Mouse (Mus musculus): Measurements from ENCODE around the gene Efcab6. TPM values are rescaled to one million over a fixed set of nuclear protein-coding genes. Genes with fewer than 3 reads are reported as not detected.

Gene Efcab6
- polyA plus RNA-seq, 1 experiment from 2014 or later = 0.26 TPM

DNA sequence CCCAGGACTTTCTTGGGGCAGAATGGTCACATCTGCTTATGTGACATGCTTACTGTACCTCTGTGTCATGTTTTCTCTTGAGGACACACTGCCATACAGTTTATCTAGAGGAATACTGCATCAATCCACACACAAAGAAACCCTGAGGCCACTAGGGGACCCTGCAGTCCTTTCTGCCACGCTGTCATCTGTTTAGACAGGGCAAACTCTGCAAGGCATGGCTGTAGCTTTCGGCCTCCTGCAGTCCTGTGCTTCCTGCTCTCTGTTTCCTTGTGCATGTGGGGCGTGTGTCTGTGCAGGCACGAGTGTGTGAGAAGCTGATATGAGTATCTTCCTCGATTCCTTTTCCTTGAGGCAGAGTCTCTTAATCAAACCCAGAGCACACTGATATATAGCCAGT is 125.5 kb downstream of the Efcab6 start:
- H3K27ac ChIP-seq (ENCODE audit: low read depth, low read length) = no peak overlapping the region
- ATAC-seq (ENCODE audit: low FRiP score) (no peak), DNase-seq (ENCODE audit: low spot score) (peak; percentile 5)
- no peaks in the 10 kb centered on the region for H3K4me1 ChIP-seq (replicated peaks; ENCODE audit: control insufficient read depth, insufficient read depth, low read length)
- H3K4me3 ChIP-seq (ENCODE audit: low read depth, low read length) = no peak overlapping the region
- no peaks in the 10 kb centered on the region for H3K36me3 ChIP-seq (ENCODE audit: control insufficient read depth, insufficient read depth, low read length)
- H3K4me2 ChIP-seq (replicated peaks; ENCODE audit: low read depth, low read length) = no peak overlapping the region
- no peaks in the 10 kb centered on the region for H3K27me3 ChIP-seq (ENCODE audit: control insufficient read depth, insufficient read depth, low read length)
- no peak overlapping the region for H3K9ac ChIP-seq (ENCODE audit: low read depth, low read length)
- 42% methylated on average over 5 of the region's 5 CpGs for WGBS
- no peaks in the 10 kb centered on the region for H3K9me3 ChIP-seq (ENCODE audit: control insufficient read depth, low read length)

DNA sequence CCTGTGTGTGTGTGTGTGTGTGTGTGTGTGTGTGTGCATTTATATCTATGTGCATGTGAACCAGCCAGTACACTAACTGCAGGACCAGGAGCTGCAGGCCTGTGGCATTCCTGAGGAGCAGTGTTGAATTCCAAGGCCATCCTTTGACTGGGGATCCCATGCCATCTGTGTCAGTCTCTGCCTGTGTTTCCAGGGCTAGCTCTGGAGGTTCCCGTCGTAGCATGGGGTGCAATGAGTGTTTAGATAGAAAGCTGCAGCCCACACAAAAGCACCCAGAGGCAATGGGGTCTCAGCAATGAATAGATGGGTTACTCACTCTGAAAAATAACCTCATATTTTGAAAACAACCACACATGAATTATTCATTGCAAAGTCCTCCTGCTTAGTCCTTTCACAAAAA is 126.7 kb downstream of the Efcab6 start:
- no peaks in the 10 kb centered on the region for H3K36me3 ChIP-seq (ENCODE audit: control insufficient read depth, insufficient read depth, low read length)
- H3K27ac ChIP-seq (ENCODE audit: low read depth, low read length) = no peak overlapping the region
- no peak for ATAC-seq (ENCODE audit: low FRiP score)
- no peak overlapping the region for H3K4me3 ChIP-seq (ENCODE audit: low read depth, low read length)
- DNase-seq (ENCODE audit: low spot score) = no peak
- H3K4me1 ChIP-seq (replicated peaks; ENCODE audit: control insufficient read depth, insufficient read depth, low read length) = no peaks in the 10 kb centered on the region
- H3K9me3 ChIP-seq (ENCODE audit: control insufficient read depth, low read length) = no peaks in the 10 kb centered on the region
- H3K4me2 ChIP-seq (replicated peaks; ENCODE audit: low read depth, low read length) = no peak overlapping the region
- H3K27me3 ChIP-seq (ENCODE audit: control insufficient read depth, insufficient read depth, low read length) = no peaks in the 10 kb centered on the region
- no peak overlapping the region for H3K9ac ChIP-seq (ENCODE audit: low read depth, low read length)
- WGBS = 79% methylated on average over 2 of the region's 2 CpGs

DNA sequence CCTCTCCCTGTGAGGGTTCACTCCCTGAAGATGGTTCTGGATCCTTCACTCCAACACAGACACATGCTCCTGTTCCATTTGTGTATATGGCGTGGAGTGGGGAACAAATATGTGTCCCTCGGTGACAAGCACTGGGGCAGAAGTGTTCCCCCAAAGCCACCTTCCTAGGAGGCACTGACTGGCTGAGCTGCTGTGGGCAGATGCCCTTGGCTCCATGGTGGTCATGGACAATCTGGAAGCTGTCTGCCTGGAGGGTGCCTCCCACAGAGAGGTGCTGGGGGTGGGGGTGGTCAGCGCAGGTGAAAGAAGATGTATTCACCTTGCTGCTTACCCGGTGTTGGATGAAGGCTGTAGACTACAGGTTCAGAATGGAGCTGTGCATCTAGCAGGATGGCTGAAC is 128.7 kb downstream of the Efcab6 start:
- no peak overlapping the region for H3K27ac ChIP-seq (ENCODE audit: low read depth, low read length)

DNA sequence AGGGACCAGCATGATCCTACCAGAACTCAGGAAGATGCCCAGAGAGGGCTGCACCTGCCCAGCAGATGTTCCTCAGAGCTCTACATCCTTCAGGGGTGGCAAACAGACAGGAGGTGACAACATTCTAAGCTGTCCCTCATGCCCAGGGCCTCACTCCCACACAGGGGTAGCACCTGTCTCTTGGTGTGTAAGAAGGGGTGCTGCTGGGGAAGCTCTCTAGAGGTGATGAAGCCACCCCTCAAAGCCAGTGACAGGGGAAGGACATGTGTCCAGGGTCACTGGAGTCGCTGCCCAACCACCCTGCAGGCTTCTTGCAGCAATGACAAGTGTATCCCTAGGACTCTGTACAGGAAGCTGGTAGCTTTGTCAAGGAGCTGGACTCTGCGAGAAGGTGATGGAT is 130.4 kb downstream of the Efcab6 start:
- ATAC-seq (ENCODE audit: low FRiP score) = no peak
- Histone ChIP-seq H3K4me1 (replicated peaks; ENCODE audit: control insufficient read depth, insufficient read depth, low read length) (no peaks in the 10 kb centered on the region), H3K4me2 (replicated peaks; ENCODE audit: low read depth, low read length) (no peak overlapping the region), H3K27ac (ENCODE audit: low read depth, low read length) (no peak overlapping the region), H3K9me3 (ENCODE audit: control insufficient read depth, low read length) (no peaks in the 10 kb centered on the region), H3K27me3 (ENCODE audit: control insufficient read depth, insufficient read depth, low read length) (no peaks in the 10 kb centered on the region), H3K36me3 (ENCODE audit: control insufficient read depth, insufficient read depth, low read length) (no peaks in the 10 kb centered on the region), H3K4me3 (ENCODE audit: low read depth, low read length) (no peak overlapping the region), H3K9ac (ENCODE audit: low read depth, low read length) (no peak overlapping the region)
- 74% methylated on average over 2 of the region's 2 CpGs for WGBS
- no peak for DNase-seq (ENCODE audit: low spot score)

More for the DNA sequence above, 128.7 kb downstream of the Efcab6 start:
- no peak overlapping the region for H3K9ac ChIP-seq (ENCODE audit: low read depth, low read length)
- no peaks in the 10 kb centered on the region for H3K27me3 ChIP-seq (ENCODE audit: control insufficient read depth, insufficient read depth, low read length)
- 95% methylated on average over 4 of the region's 4 CpGs for WGBS
- no peaks in the 10 kb centered on the region for H3K4me1 ChIP-seq (replicated peaks; ENCODE audit: control insufficient read depth, insufficient read depth, low read length)
- H3K4me3 ChIP-seq (ENCODE audit: low read depth, low read length) = no peak overlapping the region
- no peak for DNase-seq (ENCODE audit: low spot score)
- H3K4me2 ChIP-seq (replicated peaks; ENCODE audit: low read depth, low read length) = no peak overlapping the region
- no peak for ATAC-seq (ENCODE audit: low FRiP score)
- H3K9me3 ChIP-seq (ENCODE audit: control insufficient read depth, low read length) = no peaks in the 10 kb centered on the region
- H3K36me3 ChIP-seq (ENCODE audit: control insufficient read depth, insufficient read depth, low read length) = no peaks in the 10 kb centered on the region

DNA sequence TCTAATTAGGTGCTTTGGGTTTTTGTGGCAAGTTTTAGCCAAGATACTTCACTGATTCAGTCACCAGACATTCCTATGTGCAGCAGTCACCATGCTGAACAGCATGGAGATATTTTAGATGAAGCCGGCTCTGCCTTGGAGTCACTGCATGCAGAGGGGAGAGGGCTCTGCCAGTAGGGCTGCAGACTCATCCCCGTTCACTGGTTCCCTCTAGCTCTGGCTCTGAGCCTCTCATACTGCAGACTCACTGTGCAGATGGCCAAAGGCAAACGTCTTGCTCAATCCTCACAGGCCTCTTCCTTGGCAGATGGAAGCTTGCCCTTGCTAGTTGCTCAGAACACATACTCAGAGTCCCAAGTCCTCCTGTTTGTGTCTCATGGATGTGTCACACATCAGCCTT is 139.8 kb downstream of the Efcab6 start:
- H3K4me2 ChIP-seq (replicated peaks; ENCODE audit: low read depth, low read length) = no peak overlapping the region
- WGBS = 78% methylated on average over 3 of the region's 3 CpGs
- no peaks in the 10 kb centered on the region for H3K9me3 ChIP-seq (ENCODE audit: control insufficient read depth, low read length)
- no peak overlapping the region for H3K27ac ChIP-seq (ENCODE audit: low read depth, low read length)
- H3K9ac ChIP-seq (ENCODE audit: low read depth, low read length) = no peak overlapping the region
- no peaks in the 10 kb centered on the region for H3K27me3 ChIP-seq (ENCODE audit: control insufficient read depth, insufficient read depth, low read length)
- H3K4me1 ChIP-seq (replicated peaks; ENCODE audit: control insufficient read depth, insufficient read depth, low read length) = no peaks in the 10 kb centered on the region
- ATAC-seq (ENCODE audit: low FRiP score) (no peak), DNase-seq (ENCODE audit: low spot score) (no peak)
- no peaks in the 10 kb centered on the region for H3K36me3 ChIP-seq (ENCODE audit: control insufficient read depth, insufficient read depth, low read length)
- H3K4me3 ChIP-seq (ENCODE audit: low read depth, low read length) = no peak overlapping the region

DNA sequence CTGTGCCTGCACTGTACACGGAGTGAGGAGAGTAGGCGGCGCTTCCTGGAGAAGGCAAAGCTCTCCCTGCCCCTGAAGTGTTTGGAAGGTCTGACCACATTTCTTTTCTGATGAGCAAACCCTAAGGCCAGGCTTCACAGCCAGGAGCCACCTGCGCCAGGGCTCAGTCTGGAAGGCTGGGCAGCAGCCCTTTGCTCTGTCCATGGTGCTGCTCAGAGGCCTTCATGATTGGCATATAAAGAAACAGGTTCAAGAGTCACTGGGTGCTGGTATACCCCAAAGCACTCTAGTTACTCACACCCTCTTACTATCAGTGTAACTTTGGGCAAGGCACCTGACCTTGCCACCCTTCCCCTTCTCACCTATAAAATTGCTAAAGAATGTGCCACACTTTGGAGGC is 140.5 kb downstream of the Efcab6 start:
- no peaks in the 10 kb centered on the region for H3K9me3 ChIP-seq (ENCODE audit: control insufficient read depth, low read length)
- no peak overlapping the region for H3K4me3 ChIP-seq (ENCODE audit: low read depth, low read length)
- ATAC-seq (ENCODE audit: low FRiP score) (no peak), DNase-seq (ENCODE audit: low spot score) (peak; percentile 37)
- H3K9ac ChIP-seq (ENCODE audit: low read depth, low read length) = no peak overlapping the region
- H3K36me3 ChIP-seq (ENCODE audit: control insufficient read depth, insufficient read depth, low read length) = no peaks in the 10 kb centered on the region
- WGBS = 27% methylated on average over 4 of the region's 4 CpGs
- H3K27ac ChIP-seq (ENCODE audit: low read depth, low read length) = no peak overlapping the region
- no peaks in the 10 kb centered on the region for H3K4me1 ChIP-seq (replicated peaks; ENCODE audit: control insufficient read depth, insufficient read depth, low read length)
- no peaks in the 10 kb centered on the region for H3K27me3 ChIP-seq (ENCODE audit: control insufficient read depth, insufficient read depth, low read length)
- H3K4me2 ChIP-seq (replicated peaks; ENCODE audit: low read depth, low read length) = no peak overlapping the region

DNA sequence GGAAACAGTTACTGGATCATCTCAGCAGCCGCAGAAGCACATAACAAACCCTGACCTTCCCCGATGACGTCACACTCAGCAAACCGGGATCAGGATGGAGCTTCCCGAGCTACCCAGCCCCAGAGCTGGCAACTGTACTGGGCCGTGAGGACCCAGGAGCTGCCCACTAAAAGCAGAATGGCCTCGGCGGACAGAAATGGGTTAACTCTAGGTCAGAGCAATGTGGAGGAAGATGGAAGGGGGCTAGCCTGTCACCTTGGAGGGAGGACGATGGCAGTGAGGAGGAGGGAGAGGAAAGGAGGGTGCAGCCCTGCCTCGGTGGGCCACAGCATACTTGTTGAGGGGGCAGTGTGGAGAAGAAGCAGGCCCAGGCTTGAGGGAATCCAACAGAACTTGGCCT is 149.8 kb downstream of the Efcab6 start:
- WGBS = 94% methylated on average over 10 of the region's 10 CpGs
- H3K9ac ChIP-seq (ENCODE audit: low read depth, low read length) = no peak overlapping the region
- no peak for ATAC-seq (ENCODE audit: low FRiP score)
- H3K27me3 ChIP-seq (ENCODE audit: control insufficient read depth, insufficient read depth, low read length) = no peaks in the 10 kb centered on the region
- no peaks in the 10 kb centered on the region for H3K9me3 ChIP-seq (ENCODE audit: control insufficient read depth, low read length)
- no peaks in the 10 kb centered on the region for H3K4me1 ChIP-seq (replicated peaks; ENCODE audit: control insufficient read depth, insufficient read depth, low read length)
- no peak overlapping the region for H3K4me2 ChIP-seq (replicated peaks; ENCODE audit: low read depth, low read length)
- H3K36me3 ChIP-seq (ENCODE audit: control insufficient read depth, insufficient read depth, low read length) = no peaks in the 10 kb centered on the region
- no peak overlapping the region for H3K4me3 ChIP-seq (ENCODE audit: low read depth, low read length)
- no peak for DNase-seq (ENCODE audit: low spot score)
- no peak overlapping the region for H3K27ac ChIP-seq (ENCODE audit: low read depth, low read length)

DNA sequence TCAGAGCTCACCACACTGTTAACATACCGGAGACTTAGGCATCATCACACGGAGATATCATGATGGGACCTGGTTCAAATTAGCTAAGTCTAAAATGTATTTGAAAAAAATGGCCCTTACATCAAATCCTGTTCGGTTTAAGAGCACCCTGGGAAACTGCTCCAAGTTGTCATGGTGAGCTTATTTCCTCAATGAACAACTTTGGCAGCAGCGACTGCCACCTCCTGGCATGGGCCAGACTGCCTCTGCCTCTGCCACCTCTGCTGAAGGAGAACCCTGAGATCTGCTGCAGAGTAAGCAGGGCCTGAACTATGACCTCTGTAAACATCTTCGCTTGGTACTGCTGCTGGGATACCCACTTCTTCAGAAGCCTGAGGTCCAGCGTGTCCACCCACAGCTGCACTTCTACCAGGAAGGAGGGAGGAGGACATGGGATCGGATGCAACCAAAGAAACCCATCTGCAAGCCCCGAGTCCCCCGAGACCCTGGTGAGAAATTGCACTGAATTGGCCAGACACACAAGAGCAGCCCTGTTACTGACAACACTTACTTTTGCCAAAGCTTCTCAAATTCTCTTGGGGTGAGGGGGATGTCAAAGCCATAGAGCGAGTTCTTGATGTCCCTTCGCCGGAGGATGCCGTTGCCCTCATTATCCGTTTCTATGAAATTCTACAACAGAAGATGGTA is 152.0 kb downstream of the Efcab6 start:
- no peak for DNase-seq (ENCODE audit: low spot score)
- H3K27ac ChIP-seq (ENCODE audit: low read depth, low read length) = no peak overlapping the region
- WGBS = 88% methylated on average over 14 of the region's 14 CpGs
- no peaks in the 10 kb centered on the region for H3K36me3 ChIP-seq (ENCODE audit: control insufficient read depth, insufficient read depth, low read length)
- no peaks in the 10 kb centered on the region for H3K27me3 ChIP-seq (ENCODE audit: control insufficient read depth, insufficient read depth, low read length)
- ATAC-seq (ENCODE audit: low FRiP score) = no peak
- H3K9me3 ChIP-seq (ENCODE audit: control insufficient read depth, low read length) = no peaks in the 10 kb centered on the region
- no peak overlapping the region for H3K9ac ChIP-seq (ENCODE audit: low read depth, low read length)
- no peaks in the 10 kb centered on the region for H3K4me1 ChIP-seq (replicated peaks; ENCODE audit: control insufficient read depth, insufficient read depth, low read length)
- no peak overlapping the region for H3K4me3 ChIP-seq (ENCODE audit: low read depth, low read length)
- H3K4me2 ChIP-seq (replicated peaks; ENCODE audit: low read depth, low read length) = no peak overlapping the region

DNA sequence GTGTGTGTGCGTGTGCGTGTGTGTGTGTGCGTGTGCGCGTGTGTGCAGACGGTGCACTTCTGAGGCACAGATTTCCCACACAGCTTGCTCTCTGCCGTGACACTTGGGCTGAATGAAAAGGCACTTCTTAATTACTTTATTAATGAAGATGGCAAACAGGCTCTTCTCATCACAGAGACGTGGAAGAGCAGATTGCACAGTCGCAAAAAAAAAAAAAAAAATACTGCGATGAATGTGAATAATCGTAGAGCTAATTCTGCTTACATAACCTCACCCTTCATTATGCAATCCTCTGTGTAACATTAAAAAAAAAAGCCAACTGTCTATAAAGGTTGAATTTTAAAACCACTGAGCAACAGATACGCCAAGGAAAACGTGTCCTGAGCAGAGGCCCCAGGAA is 158.7 kb downstream of the Efcab6 start:
- H3K4me1 ChIP-seq (replicated peaks; ENCODE audit: control insufficient read depth, insufficient read depth, low read length) = no peaks in the 10 kb centered on the region
- no peak overlapping the region for H3K27ac ChIP-seq (ENCODE audit: low read depth, low read length)
- H3K9me3 ChIP-seq (ENCODE audit: control insufficient read depth, low read length) = no peaks in the 10 kb centered on the region
- WGBS = 91% methylated on average over 13 of the region's 13 CpGs
- ATAC-seq (ENCODE audit: low FRiP score) (no peak), DNase-seq (ENCODE audit: low spot score) (no peak)
- no peaks in the 10 kb centered on the region for H3K27me3 ChIP-seq (ENCODE audit: control insufficient read depth, insufficient read depth, low read length)
- no peak overlapping the region for H3K4me3 ChIP-seq (ENCODE audit: low read depth, low read length)
- no peak overlapping the region for H3K4me2 ChIP-seq (replicated peaks; ENCODE audit: low read depth, low read length)
- no peaks in the 10 kb centered on the region for H3K36me3 ChIP-seq (ENCODE audit: control insufficient read depth, insufficient read depth, low read length)
- H3K9ac ChIP-seq (ENCODE audit: low read depth, low read length) = no peak overlapping the region

All from hindbrain, embryonic 11.5 days (tissue).